Mouse (Mus musculus) hindbrain, embryonic 16.5 days (tissue): ENCODE results near the gene Atp5h. TPM values are rescaled to one million over a fixed set of nuclear protein-coding genes. Genes with fewer than 3 reads are reported as not detected.

Source experiments
- ATAC-seq: fragments of 200-750 bp; cut with Nextera tagmentation; 2 replicates; pipeline ENCODE4 v1.8.0; 2017; ENCODE audit warnings: moderate TSS enrichment, moderate library complexity
- H3K27ac ChIP-seq: fragments of 300-500 bp; sonication (generic); 2 replicates; pipeline ENCODE4 v1.5.1; 2014; ENCODE audit warnings: low read depth, mild to moderate bottlenecking, control low read depth, low read length, moderate library complexity
- H3K27me3 ChIP-seq: fragments of 300-500 bp; sonication (generic); replicated peaks from 2 replicates; pipeline ENCODE4 v1.6.1; 2014; ENCODE audit warnings: low read length; ENCODE audit not compliant: control insufficient read depth, insufficient read depth
- H3K36me3 ChIP-seq: fragments of 300-500 bp; sonication (generic); 2 replicates; pipeline ENCODE4 v1.6.1; 2014; ENCODE audit warnings: mild to moderate bottlenecking, low read length, moderate library complexity, mixed read lengths; ENCODE audit not compliant: control insufficient read depth, insufficient read depth
- H3K4me1 ChIP-seq: fragments of 300-500 bp; sonication (generic); 2 replicates; pipeline ENCODE4 v1.6.1; 2014; ENCODE audit warnings: low read depth, low read length; ENCODE audit not compliant: control insufficient read depth, insufficient read depth
- H3K4me2 ChIP-seq: fragments of 300-500 bp; sonication (generic); 2 replicates; pipeline ENCODE4 v1.6.1; 2014; ENCODE audit warnings: mild to moderate bottlenecking, low read length, control low read depth, moderate library complexity
- H3K4me3 ChIP-seq: fragments of 300-500 bp; sonication (generic); 2 replicates; pipeline ENCODE4 v1.5.1; 2014; ENCODE audit warnings: mild to moderate bottlenecking, low read length, control low read depth, moderate library complexity
- H3K9ac ChIP-seq: fragments of 300-500 bp; sonication (generic); 2 replicates; pipeline ENCODE4 v1.6.1; 2014; ENCODE audit warnings: low read depth, mild to moderate bottlenecking, control low read depth, low read length, moderate library complexity
- H3K9me3 ChIP-seq: fragments of 300-500 bp; sonication (generic); 2 replicates; pipeline ENCODE4 v1.6.1; 2014; ENCODE audit warnings: mild to moderate bottlenecking, low read length, moderate library complexity; ENCODE audit not compliant: control insufficient read depth
- WGBS: fragments of 180-500 bp; shearing (Covaris S2); extraction: QIAGEN DNeasy Blood & Tissue Kit; methylation state at CpG from one replicate; pipeline ENCODE4 v1.1.7; 2014; 5-methylcytosine and 5-hydroxymethylcytosine counted together
- polyA plus RNA-seq: library from polyadenylated mRNA; unstranded; fragments of >200 nt; fragmentation: Nextera tagmentation; extraction: Ambion mirVana; gene quantifications from 2 replicates; pipeline ENCODE4 v1.2.1, GENCODE M21; 2015

Atp5h gene
- polyA plus RNA-seq, 1 experiment from 2014 or later, result 923 TPM

- H3K36me3 ChIP-seq, result peaks cover 26% of the 10 kb centered on the region
- H3K27ac ChIP-seq, result no peak overlapping the region
- no peaks in the 10 kb centered on the region for H3K27me3 ChIP-seq
- H3K4me3 ChIP-seq, result no peak overlapping the region
- H3K9me3 ChIP-seq, result no peaks in the 10 kb centered on the region
- no peak overlapping the region for H3K4me2 ChIP-seq
- H3K9ac ChIP-seq, result no peak overlapping the region
- H3K4me1 ChIP-seq, result peaks cover 6% of the 10 kb centered on the region
- WGBS, result 88% methylated on average over 7 of the region's 7 CpGs
- no peak for ATAC-seq
Measured at GRCm38 (mm10) chr11:115429307-115429706, 9.5 kb upstream of the Atp5h start.

GRCm38 (mm10) chr11:115427482-115428331 lies 7.9 kb upstream of the Atp5h start:
- Histone ChIP-seq H3K27me3 (no peaks in the 10 kb centered on the region), H3K4me2 (peak overlapping the region; percentile 48), H3K4me1 (peaks cover 6% of the 10 kb centered on the region), H3K36me3 (peaks cover 26% of the 10 kb centered on the region), H3K9me3 (no peaks in the 10 kb centered on the region), H3K27ac (peak overlapping the region; percentile 62; the same call in 1 of the 2 replicates), H3K4me3 (0 out of 2 replicates have a peak overlapping the region, but pooled peaks have one; percentile 10), H3K9ac (peak overlapping the region; percentile 55)
- 33% methylated on average over 20 of the region's 20 CpGs for WGBS
- peak; percentile 83 for ATAC-seq

GRCm38 (mm10) chr11:115425671-115426070 lies 5.9 kb upstream of the Atp5h start:
- Histone ChIP-seq H3K27ac (no peak overlapping the region), H3K4me1 (peaks cover 17% of the 10 kb centered on the region), H3K4me3 (no peak overlapping the region), H3K9ac (no peak overlapping the region), H3K27me3 (no peaks in the 10 kb centered on the region), H3K36me3 (peaks cover 15% of the 10 kb centered on the region), H3K4me2 (no peak overlapping the region), H3K9me3 (no peaks in the 10 kb centered on the region)
- ATAC-seq, result no peak
- 93% methylated on average over 6 of the region's 6 CpGs for WGBS

GRCm38 (mm10) chr11:115424666-115425065 lies 4.9 kb upstream of the Atp5h start:
- Histone ChIP-seq H3K4me3 (no peak overlapping the region), H3K9ac (no peak overlapping the region), H3K27ac (no peak overlapping the region), H3K36me3 (peaks cover 5% of the 10 kb centered on the region), H3K27me3 (no peaks in the 10 kb centered on the region), H3K4me1 (peaks cover 17% of the 10 kb centered on the region), H3K9me3 (no peaks in the 10 kb centered on the region), H3K4me2 (no peak overlapping the region)
- no peak for ATAC-seq
- WGBS, result 91% methylated on average over 7 of the region's 7 CpGs

DNA sequence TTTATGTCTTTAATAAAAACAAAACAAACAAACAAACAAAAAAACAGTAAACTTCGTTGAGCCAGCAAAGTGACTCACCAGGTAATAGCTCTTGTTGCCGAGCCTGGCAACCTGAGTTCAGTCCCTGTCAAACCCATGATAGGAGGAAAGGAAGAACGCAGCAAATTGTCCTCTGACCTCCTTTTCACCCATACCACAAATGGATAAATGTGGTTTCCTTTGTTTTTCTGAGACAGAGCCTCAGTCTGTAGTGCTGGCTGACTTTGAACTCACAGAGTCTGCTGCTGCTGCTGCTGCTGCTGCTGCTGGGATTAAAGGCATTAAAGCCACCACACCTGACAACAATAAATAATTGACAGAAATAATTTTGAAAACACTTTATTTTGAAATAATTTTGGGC lies 3.3 kb upstream of the Atp5h start:
- H3K4me2 ChIP-seq, result no peak overlapping the region
- no peaks in the 10 kb centered on the region for H3K36me3 ChIP-seq
- H3K27ac ChIP-seq, result no peak overlapping the region
- H3K27me3 ChIP-seq, result no peaks in the 10 kb centered on the region
- no peak for ATAC-seq
- WGBS, result 86% methylated on average over 3 of the region's 3 CpGs
- no peak overlapping the region for H3K4me3 ChIP-seq
- no peaks in the 10 kb centered on the region for H3K9me3 ChIP-seq
- peaks cover 27% of the 10 kb centered on the region for H3K4me1 ChIP-seq
- H3K9ac ChIP-seq, result no peak overlapping the region

DNA sequence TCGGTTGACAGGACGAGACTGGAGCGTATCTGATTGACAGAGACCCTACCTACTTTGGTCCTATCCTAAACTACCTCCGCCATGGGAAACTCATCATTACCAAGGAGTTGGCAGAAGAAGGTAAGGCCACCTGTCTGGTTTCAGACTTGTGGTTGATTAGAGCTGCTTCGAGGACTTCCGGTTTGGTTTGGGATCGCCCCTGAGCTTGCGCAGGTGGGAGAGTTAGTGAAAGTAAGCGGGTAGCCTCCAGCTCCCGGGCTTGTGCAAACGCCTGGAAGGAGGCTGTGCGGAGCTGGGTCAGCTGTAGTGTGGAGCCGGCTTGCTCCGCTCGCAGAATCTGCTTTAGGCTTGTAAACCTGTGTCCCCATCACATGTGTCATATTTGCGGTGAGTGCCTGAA lies 2.2 kb upstream of the Atp5h start:
- no peak overlapping the region for H3K4me3 ChIP-seq
- 93% methylated on average over 16 of the region's 16 CpGs for WGBS
- peaks cover 23% of the 10 kb centered on the region for H3K4me1 ChIP-seq
- no peaks in the 10 kb centered on the region for H3K36me3 ChIP-seq
- ATAC-seq, result no peak
- H3K9me3 ChIP-seq, result no peaks in the 10 kb centered on the region
- H3K27me3 ChIP-seq, result no peaks in the 10 kb centered on the region
- H3K9ac ChIP-seq, result no peak overlapping the region
- H3K27ac ChIP-seq, result no peak overlapping the region
- H3K4me2 ChIP-seq, result no peak overlapping the region

DNA sequence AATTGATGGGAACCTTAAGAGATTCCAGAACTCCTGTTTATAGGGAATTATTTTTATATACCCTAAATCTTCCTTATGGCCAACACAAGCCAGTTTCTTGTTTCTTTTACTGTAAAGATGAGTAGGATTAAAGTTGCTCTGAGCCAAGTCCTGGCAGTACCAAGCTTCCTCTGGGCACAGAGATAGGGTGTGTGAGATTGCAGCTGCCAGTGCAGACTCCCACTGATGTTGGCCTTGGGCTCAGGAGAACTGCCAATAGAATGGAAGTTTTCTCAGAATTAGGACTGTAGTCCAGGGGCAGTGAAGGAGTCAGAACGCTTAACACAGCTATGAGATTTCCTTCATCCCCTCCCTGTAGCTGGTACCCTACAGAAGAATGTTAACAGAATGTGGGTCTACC lies 1.6 kb upstream of the Atp5h start:
- 58% methylated on average over 1 of the region's 1 CpGs for WGBS
- H3K27me3 ChIP-seq, result no peaks in the 10 kb centered on the region
- H3K27ac ChIP-seq, result no peak overlapping the region

DNA sequence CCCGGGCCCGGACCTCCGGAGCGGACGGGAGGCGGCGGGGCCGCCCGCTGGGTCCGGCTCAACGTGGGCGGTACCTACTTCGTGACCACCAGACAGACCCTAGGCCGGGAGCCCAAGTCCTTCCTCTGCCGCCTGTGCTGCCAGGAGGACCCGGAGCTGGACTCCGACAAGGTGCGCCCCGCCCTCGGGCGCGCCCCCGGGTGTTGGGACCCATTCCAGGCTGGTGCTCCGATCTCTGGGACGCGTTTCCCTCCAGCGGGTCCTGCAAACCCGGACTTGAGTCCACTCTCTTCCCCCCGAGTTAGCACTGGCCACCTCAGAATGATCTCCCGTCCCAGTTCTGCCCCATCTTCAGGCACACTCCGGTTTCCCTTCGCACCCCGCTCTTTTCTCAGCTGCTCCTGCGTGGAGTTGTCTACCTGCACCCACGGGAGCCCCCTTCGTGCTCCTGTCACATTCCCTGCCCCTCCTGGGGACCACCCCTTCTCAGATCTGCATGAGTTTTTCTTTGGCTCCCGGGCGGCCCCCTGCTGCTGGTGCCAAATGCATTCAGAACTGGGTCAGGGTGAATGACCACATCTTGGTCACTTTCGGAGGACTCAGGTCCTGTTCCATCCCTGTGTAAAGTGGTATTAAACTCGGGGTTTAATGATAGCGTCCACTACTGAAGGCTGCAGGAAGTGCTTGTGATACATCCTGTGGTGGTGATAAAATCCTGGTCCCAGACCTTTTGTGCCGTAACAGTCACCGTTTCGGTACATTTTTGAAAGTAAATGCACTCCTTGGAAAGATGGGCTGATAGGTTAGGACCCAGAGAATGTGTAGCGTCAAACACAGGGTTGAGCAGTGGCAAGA lies 801 bp upstream of the Atp5h start:
- WGBS, result 3% methylated on average over 33 of the region's 45 CpGs
- H3K27ac ChIP-seq, result peak overlapping the region; percentile 89

More for the DNA sequence above, 1.6 kb upstream of the Atp5h start:
- ATAC-seq, result no peak
- peaks cover 23% of the 10 kb centered on the region for H3K4me1 ChIP-seq
- H3K9me3 ChIP-seq, result no peaks in the 10 kb centered on the region
- H3K4me2 ChIP-seq, result peak overlapping the region; percentile 95
- H3K4me3 ChIP-seq, result peak overlapping the region; percentile 84
- peaks cover 5% of the 10 kb centered on the region; the same call in 1 of the 2 replicates for H3K36me3 ChIP-seq
- no peak overlapping the region for H3K9ac ChIP-seq

GRCm38 (mm10) chr11:115409556-115409955 lies 10.2 kb downstream of the Atp5h start:
- H3K4me1 ChIP-seq, result peaks cover 17% of the 10 kb centered on the region
- no peak overlapping the region for H3K4me2 ChIP-seq
- peak overlapping the region; percentile 35 for H3K27ac ChIP-seq
- H3K27me3 ChIP-seq, result no peaks in the 10 kb centered on the region
- no peak overlapping the region for H3K9ac ChIP-seq
- WGBS, result 28% methylated on average over 7 of the region's 7 CpGs
- no peak for ATAC-seq
- no peaks in the 10 kb centered on the region for H3K9me3 ChIP-seq
- no peak overlapping the region for H3K4me3 ChIP-seq
- H3K36me3 ChIP-seq, result peaks cover 8% of the 10 kb centered on the region; the same call in 1 of the 2 replicates

More for the DNA sequence above, 801 bp upstream of the Atp5h start:
- ATAC-seq, result peak; percentile 60
- peaks cover 23% of the 10 kb centered on the region for H3K4me1 ChIP-seq
- peak overlapping the region; percentile 95 for H3K9ac ChIP-seq
- peak overlapping the region; percentile 84 for H3K4me3 ChIP-seq
- H3K36me3 ChIP-seq, result peaks cover 11% of the 10 kb centered on the region
- no peaks in the 10 kb centered on the region for H3K27me3 ChIP-seq
- peak overlapping the region; percentile 95 for H3K4me2 ChIP-seq
- no peaks in the 10 kb centered on the region for H3K9me3 ChIP-seq
